Mouse (Mus musculus): ENCODE measurements around the gene Naglu.

DNA sequence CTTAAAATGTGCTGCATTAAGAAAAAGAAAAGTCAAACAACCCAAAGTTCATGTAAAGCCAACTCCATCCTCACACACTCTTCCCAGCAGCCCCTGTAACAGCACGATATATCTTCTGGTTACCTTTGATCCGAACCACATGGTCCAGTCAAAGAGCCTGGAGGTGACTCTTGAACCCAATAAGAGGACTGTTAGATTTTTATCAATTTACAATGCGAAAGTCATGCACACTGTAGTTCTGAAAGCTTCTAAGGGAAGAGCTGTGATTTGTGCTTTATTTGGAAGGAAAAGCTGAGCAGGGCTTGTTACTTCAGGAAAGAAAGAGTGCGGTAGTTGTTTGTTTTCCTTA, 39.0 kb upstream of the Naglu start:
- TF ChIP-seq POLR2A (IDR thresholded peaks at IDR 0.05; ENCODE audit: borderline replicate concordance, extremely low read depth, insufficient read depth, insufficient read length, poor library complexity, severe bottlenecking) (no peak), CTCF (IDR thresholded peaks at IDR 0.05; ENCODE audit: borderline replicate concordance, extremely low read depth, insufficient read depth, insufficient read length) (no peak)

Data from brain, embryonic 14.5 days (tissue).